Mouse (Mus musculus) 416B (cell line): ENCODE measurements at regions not wholly inside any gene's neighbourhood (a gene's known extent, or its start where the extent isn't known, plus 50 kb on each side); places are given as distances from the start of the nearest gene placed in this dataset.

Source experiments
- DNase-seq: peaks from one replicate; pipeline ENCODE4 v3.0.0; 2011; ENCODE audit warnings: low read depth

DNA sequence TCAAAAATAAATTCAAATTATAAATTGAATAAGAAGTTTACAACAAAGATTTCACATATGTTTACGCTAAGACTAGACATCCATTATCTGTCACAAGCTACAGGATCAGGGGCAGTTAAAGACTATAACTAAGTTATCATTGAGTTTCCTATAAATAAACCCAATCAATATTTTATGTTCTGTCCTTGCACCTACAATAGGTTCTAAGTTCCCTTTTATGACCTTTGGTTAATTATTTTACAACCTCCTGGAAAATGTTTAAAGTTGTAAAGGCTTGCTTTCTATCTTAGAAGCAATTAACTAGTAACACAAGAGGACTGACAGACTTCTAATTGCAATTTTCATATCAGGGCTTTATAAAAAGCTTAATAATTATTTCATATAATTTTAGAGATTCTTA lies 632.7 kb downstream of the Nap1l3 start:
- no peak for DNase-seq

DNA sequence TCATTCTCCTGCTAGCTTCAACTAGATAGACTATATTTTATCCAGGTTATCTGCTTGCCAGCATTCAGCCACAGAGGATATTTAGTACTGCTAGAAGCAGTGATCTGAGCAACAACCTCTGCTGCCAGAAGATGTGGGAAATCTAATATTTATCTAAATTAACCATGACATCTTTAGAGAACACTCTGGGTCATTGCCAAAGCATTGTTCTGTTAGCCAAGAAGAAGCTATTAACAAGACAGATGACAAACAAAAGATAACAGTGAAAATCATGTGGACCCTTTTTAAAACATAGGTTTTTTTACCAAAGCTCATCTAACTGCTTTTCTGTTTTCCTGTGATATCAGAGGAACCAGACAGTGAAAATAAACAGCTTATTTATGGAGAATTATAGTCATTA lies 644.2 kb downstream of the Nap1l3 start:
- peak; percentile 5 for DNase-seq
